Mouse (Mus musculus): ENCODE measurements around the gene Atg16l1. TPM values are rescaled to one million over a fixed set of nuclear protein-coding genes. Genes with fewer than 3 reads are reported as not detected.

Gene Atg16l1
- polyA plus RNA-seq (2012; rRNA removed) = 7.8 and 9.1 TPM in 2 replicates

DNA sequence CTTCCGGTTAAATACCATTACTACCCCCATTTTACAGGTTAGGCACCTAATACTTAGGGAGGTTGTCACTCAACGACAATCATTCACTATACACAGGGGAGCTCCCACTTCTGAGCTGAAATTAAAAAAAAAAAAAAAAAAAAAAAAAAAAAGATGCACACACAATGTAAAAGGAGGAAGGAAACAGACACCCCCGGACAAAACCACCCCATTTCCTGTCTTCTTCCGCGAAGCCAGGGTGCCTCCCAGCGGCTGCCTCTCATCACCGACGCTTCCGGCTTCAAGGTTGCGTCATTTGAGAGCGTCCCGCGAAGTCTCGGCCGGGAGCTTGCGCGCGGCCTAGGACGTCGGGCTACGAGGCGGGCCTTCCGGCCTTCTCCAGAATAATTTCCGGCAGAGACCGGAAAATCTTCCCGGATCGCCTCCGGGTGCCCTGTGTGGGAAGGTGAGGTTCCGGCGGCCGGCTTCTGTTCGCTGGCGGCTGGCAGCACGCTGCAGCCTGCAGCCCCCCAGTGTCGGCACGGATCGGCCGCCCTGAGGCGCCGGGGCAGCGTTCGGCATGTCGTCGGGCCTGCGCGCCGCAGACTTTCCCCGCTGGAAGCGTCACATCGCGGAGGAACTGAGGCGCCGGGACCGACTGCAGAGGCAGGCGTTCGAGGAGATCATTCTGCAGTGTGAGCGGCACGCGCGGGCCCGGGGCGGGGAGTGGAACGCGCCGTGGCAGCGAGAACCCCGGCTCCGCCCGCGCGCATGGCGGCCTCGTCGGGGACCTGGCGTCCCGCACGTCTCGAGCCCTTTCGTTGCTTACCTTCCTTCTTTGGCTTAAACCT is at the start of gene Atg16l1:
Atg16l1 (plus strand) TSS at position 230 of the 830 bp plus-strand sequence.
- peaks cover 2% of the 10 kb centered on the region; the same call in 1 of the 2 replicates for H3K4me1 ChIP-seq (ENCODE audit: control insufficient read depth, insufficient read depth, low read length)
- peak within 1 kb of the TSS; percentile 84 for H3K27ac ChIP-seq (ENCODE audit: control insufficient read depth, insufficient read depth, low read depth, low read length)
- TF ChIP-seq POLR2A (IDR thresholded peaks at IDR 0.05; ENCODE audit: control insufficient read depth, low read depth, low read length) (peak; percentile 63), CTCF (IDR thresholded peaks at IDR 0.05; ENCODE audit: control insufficient read depth, insufficient read depth, insufficient replicate concordance, low read depth, low read length) (no peak)
- no peaks in the 10 kb centered on the region for H3K36me3 ChIP-seq (ENCODE audit: control insufficient read depth, insufficient read depth, low read length)
- no peaks in the 10 kb centered on the region for H3K27me3 ChIP-seq (ENCODE audit: control insufficient read depth, insufficient read depth, low read length)
- peak within 1 kb of the TSS; percentile 92 for H3K4me3 ChIP-seq (ENCODE audit: control insufficient read depth, low read depth, low read length)

DNA sequence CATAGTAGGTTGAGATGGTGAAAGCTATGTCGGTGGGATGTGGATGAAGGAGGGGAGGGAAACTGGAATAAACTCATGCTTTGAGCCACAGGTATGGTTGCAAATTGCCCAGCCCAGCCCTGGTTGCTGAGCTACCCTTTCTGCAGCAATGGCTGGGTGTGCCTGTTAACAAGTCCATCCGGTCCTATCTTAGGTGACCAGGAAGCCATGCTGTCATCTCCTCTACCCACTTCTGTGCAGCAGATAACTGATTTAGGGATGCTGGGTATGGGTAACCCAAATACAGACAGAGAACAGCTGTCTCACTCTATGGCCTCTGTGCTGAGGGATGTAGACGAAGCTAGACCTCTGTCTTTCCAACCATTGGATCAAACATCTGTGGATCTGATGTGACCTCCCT is 49.3 kb upstream of the Atg16l1 start:
- Histone ChIP-seq H3K27me3 (ENCODE audit: control insufficient read depth, insufficient read depth, low read length) (no peaks in the 10 kb centered on the region), H3K4me1 (ENCODE audit: control insufficient read depth, insufficient read depth, low read length) (no peaks in the 10 kb centered on the region), H3K4me3 (ENCODE audit: control insufficient read depth, low read depth, low read length) (no peak overlapping the region), H3K27ac (ENCODE audit: control insufficient read depth, insufficient read depth, low read depth, low read length) (no peak overlapping the region), H3K36me3 (ENCODE audit: control insufficient read depth, insufficient read depth, low read length) (no peaks in the 10 kb centered on the region)
- no peak for TF ChIP-seq POLR2A (IDR thresholded peaks at IDR 0.05; ENCODE audit: control insufficient read depth, low read depth, low read length)
- TF ChIP-seq CTCF (IDR thresholded peaks at IDR 0.05; ENCODE audit: control insufficient read depth, insufficient read depth, insufficient replicate concordance, low read depth, low read length) = no peak

DNA sequence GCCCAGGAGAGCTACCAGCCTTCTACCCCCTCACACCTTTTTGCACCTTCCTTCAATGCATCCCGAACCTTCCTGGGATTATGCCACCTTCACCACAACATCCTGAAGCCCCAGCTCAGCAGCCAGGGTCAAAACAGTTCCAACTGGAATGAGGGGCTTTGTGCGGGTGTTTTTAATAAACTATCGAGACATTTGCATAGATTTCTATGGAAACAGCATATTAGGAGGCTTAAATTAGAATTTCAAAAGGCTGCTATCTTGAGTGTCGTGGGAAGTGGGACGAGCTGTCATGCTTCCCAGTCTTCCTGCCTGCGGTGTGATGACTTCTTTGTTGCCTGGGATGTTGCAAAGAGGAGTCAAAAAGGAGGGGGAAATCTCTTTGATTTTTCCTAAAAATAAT is 46.6 kb upstream of the Atg16l1 start:
- no peaks in the 10 kb centered on the region for H3K36me3 ChIP-seq (ENCODE audit: control insufficient read depth, insufficient read depth, low read length)

DNA sequence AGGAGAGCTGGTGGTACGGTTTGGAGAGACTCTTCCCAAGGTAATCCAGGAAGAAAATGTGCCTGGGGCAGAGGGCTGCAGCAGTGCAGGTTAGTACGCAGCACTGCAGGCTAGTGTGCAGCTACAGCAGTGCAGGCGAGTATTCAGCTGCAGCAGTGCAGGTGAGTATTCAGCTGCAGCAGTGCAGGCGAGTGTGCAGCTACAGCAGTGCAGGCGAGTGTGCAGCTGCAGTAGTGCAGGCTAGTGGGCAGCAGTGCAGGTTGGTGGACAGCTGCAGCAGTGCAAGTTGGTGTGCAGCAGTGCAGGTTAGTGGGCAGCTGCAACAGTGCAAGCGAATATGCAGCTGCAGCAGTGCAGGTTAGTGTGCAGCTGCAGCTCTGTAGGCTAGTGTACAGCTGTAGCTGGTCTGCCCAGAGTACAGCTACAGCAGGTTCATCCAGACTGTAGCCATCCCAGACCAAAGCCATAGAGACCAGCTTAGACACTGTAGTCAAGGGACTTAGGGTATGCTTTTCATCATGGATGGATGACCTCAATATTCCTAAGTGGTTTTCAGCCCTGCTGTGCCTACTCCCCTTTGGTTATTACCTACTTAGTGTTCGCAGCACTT is 45.9 kb upstream of the Atg16l1 start:
- no peak overlapping the region for H3K27ac ChIP-seq (ENCODE audit: control insufficient read depth, insufficient read depth, low read depth, low read length)

More for the DNA sequence above, 46.6 kb upstream of the Atg16l1 start:
- no peaks in the 10 kb centered on the region for H3K4me1 ChIP-seq (ENCODE audit: control insufficient read depth, insufficient read depth, low read length)
- no peaks in the 10 kb centered on the region for H3K27me3 ChIP-seq (ENCODE audit: control insufficient read depth, insufficient read depth, low read length)
- no peak overlapping the region for H3K4me3 ChIP-seq (ENCODE audit: control insufficient read depth, low read depth, low read length)
- TF ChIP-seq CTCF (IDR thresholded peaks at IDR 0.05; ENCODE audit: control insufficient read depth, insufficient read depth, insufficient replicate concordance, low read depth, low read length) (no peak), POLR2A (IDR thresholded peaks at IDR 0.05; ENCODE audit: control insufficient read depth, low read depth, low read length) (no peak)
- no peak overlapping the region for H3K27ac ChIP-seq (ENCODE audit: control insufficient read depth, insufficient read depth, low read depth, low read length)

DNA sequence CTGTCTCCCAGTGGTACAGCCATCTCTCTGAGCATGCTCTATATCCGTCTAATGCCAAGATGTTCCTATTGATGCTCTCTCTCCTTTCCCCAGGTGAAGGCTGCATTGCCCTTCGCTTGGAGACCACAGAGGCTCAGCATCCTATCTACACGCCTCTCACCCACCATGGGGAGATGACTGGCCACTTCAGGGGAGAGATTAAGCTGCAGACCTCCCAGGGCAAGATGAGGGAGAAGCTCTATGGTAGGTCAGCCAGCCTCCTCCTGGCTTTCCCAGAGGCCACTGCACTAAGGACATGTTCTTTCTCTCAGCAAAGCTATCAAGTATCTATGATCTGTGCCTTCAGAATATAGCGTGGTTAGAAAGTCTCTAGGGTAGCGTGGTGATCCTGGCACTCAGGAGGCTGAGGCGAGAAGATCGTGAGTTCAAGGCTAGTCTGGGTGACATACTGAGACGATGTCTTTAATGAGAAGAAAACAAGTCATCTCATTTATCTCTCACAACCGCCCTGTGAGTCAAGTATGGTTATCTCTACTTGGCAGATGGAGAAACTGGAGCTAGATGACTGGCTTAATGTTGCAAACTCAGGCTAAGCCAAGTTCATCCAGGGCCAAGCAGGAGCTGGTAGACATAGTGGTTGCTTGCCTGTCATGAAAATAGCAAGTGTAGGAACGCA is 43.6 kb upstream of the Atg16l1 start:
- H3K27me3 ChIP-seq (ENCODE audit: control insufficient read depth, insufficient read depth, low read length) = no peaks in the 10 kb centered on the region
- H3K4me1 ChIP-seq (ENCODE audit: control insufficient read depth, insufficient read depth, low read length) = no peaks in the 10 kb centered on the region
- no peaks in the 10 kb centered on the region for H3K36me3 ChIP-seq (ENCODE audit: control insufficient read depth, insufficient read depth, low read length)

More for the DNA sequence above, 45.9 kb upstream of the Atg16l1 start:
- H3K4me3 ChIP-seq (ENCODE audit: control insufficient read depth, low read depth, low read length) = no peak overlapping the region
- no peaks in the 10 kb centered on the region for H3K27me3 ChIP-seq (ENCODE audit: control insufficient read depth, insufficient read depth, low read length)
- no peak for TF ChIP-seq CTCF (IDR thresholded peaks at IDR 0.05; ENCODE audit: control insufficient read depth, insufficient read depth, insufficient replicate concordance, low read depth, low read length)
- no peak for TF ChIP-seq POLR2A (IDR thresholded peaks at IDR 0.05; ENCODE audit: control insufficient read depth, low read depth, low read length)
- no peaks in the 10 kb centered on the region for H3K36me3 ChIP-seq (ENCODE audit: control insufficient read depth, insufficient read depth, low read length)
- H3K4me1 ChIP-seq (ENCODE audit: control insufficient read depth, insufficient read depth, low read length) = no peaks in the 10 kb centered on the region

DNA sequence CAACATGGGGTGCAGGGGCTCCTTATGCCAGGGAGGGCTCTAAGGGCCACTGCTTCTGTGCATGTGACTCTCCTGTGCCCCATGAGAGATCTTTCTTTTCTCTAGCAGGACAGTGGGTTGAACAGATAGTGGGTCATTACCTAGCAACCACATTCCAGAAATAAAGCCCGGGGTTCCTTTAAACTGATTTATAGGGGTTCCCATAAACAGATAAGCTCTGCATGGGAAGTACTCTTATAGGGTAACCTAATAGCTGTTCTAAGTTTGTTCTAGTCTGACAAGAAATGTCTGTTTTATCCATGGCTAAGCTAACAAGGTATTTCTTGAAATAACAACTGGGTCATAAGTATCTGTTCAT is 43.1 kb upstream of the Atg16l1 start:
- TF ChIP-seq POLR2A (IDR thresholded peaks at IDR 0.05; ENCODE audit: control insufficient read depth, low read depth, low read length) (no peak), CTCF (IDR thresholded peaks at IDR 0.05; ENCODE audit: control insufficient read depth, insufficient read depth, insufficient replicate concordance, low read depth, low read length) (no peak)
- Histone ChIP-seq H3K27me3 (ENCODE audit: control insufficient read depth, insufficient read depth, low read length) (no peaks in the 10 kb centered on the region), H3K4me3 (ENCODE audit: control insufficient read depth, low read depth, low read length) (no peak overlapping the region), H3K4me1 (ENCODE audit: control insufficient read depth, insufficient read depth, low read length) (no peaks in the 10 kb centered on the region; the same call in 1 of the 2 replicates), H3K36me3 (ENCODE audit: control insufficient read depth, insufficient read depth, low read length) (no peaks in the 10 kb centered on the region), H3K27ac (ENCODE audit: control insufficient read depth, insufficient read depth, low read depth, low read length) (no peak overlapping the region)

More for the DNA sequence above, 43.6 kb upstream of the Atg16l1 start:
- H3K27ac ChIP-seq (ENCODE audit: control insufficient read depth, insufficient read depth, low read depth, low read length) = no peak overlapping the region
- no peak overlapping the region for H3K4me3 ChIP-seq (ENCODE audit: control insufficient read depth, low read depth, low read length)
- no peak for TF ChIP-seq POLR2A (IDR thresholded peaks at IDR 0.05; ENCODE audit: control insufficient read depth, low read depth, low read length)
- no peak for TF ChIP-seq CTCF (IDR thresholded peaks at IDR 0.05; ENCODE audit: control insufficient read depth, insufficient read depth, insufficient replicate concordance, low read depth, low read length)

DNA sequence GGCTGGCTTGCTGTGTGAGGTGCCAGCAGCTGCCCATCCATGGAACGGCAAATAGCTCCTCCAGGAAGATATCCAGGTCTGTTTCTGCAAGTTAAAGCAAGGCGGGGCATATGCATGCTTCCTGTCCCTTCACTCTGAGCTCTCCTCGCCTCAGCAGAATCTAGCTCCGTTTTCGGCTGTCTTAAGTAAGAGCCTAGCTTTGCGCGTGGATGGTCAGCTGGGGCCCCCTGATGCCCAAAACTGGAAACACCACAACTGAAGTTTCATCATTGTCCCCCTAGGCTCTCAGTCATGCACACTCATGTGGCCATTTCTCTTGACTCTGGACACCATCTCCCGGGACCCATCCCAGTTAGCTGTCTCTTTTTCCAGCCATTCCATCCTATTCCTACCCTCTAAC is 34.3 kb upstream of the Atg16l1 start:
- no peak for TF ChIP-seq POLR2A (IDR thresholded peaks at IDR 0.05; ENCODE audit: control insufficient read depth, low read depth, low read length)
- peak; percentile 48; the same call in 1 of the 2 replicates for TF ChIP-seq CTCF (IDR thresholded peaks at IDR 0.05; ENCODE audit: control insufficient read depth, insufficient read depth, insufficient replicate concordance, low read depth, low read length)
- no peaks in the 10 kb centered on the region; the same call in 1 of the 2 replicates for H3K4me1 ChIP-seq (ENCODE audit: control insufficient read depth, insufficient read depth, low read length)
- H3K36me3 ChIP-seq (ENCODE audit: control insufficient read depth, insufficient read depth, low read length) = no peaks in the 10 kb centered on the region; the same call in 1 of the 2 replicates
- H3K27me3 ChIP-seq (ENCODE audit: control insufficient read depth, insufficient read depth, low read length) = no peaks in the 10 kb centered on the region
- H3K27ac ChIP-seq (ENCODE audit: control insufficient read depth, insufficient read depth, low read depth, low read length) = no peak overlapping the region
- H3K4me3 ChIP-seq (ENCODE audit: control insufficient read depth, low read depth, low read length) = no peak overlapping the region

Data from testis, adult 2 months (tissue).